Mouse (Mus musculus): ENCODE results near the gene Ost4. TPM values are rescaled to one million over a fixed set of nuclear protein-coding genes. Genes with fewer than 3 reads are reported as not detected.

Ost4 gene
- 100 to 1,000 TPM; 170 TPM for total RNA-seq (2021)

GRCm38 (mm10) chr5:30907413-30908059, at the start of gene Ost4:
TSS of gene Ost4 (minus strand) at chr5:30907788.
- peak; percentile 98 for DNase-seq

DNA sequence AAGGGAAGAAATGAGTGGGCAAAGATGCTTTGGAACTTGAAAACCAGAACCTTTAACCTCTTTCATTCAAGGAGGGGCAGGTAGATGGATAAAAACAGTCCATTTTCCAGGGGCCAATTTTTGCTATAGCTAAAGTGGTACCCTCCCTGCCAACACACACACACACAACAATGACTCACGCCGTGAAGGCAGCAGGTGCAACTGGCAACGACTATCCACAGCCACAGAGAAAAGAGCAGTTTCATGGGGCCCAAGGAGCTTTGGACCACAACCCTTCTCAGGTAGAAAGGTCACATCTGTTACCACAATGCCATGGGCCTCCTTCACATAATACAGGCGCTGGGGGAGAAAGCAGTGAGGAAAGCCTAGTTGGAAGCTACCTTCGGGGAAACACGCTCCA, 48.2 kb upstream of the Ost4 start:
- no peak for DNase-seq

DNA sequence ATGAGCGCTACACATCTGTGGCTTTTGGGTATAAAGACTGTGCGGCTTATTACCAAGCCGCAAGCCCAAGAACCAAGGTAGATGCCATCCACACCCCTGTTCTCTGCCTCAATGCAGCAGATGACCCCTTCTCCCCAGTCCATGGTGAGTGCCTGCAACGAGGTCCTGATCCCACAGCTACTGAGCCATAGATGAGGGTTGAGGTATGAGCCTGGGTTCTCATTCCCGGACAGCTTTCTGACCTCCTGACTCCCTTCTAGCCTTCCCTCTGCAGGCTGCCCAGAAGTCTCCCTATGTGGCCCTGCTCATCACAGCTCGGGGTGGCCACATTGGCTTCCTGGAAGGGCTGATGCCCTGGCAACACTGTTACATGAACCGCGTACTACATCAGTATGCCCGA, 47.0 kb upstream of the Ost4 start:
- no peak for DNase-seq

- no peak for DNase-seq
Measured at GRCm38 (mm10) chr5:30954065-30954464, 46.5 kb upstream of the Ost4 start.

DNA sequence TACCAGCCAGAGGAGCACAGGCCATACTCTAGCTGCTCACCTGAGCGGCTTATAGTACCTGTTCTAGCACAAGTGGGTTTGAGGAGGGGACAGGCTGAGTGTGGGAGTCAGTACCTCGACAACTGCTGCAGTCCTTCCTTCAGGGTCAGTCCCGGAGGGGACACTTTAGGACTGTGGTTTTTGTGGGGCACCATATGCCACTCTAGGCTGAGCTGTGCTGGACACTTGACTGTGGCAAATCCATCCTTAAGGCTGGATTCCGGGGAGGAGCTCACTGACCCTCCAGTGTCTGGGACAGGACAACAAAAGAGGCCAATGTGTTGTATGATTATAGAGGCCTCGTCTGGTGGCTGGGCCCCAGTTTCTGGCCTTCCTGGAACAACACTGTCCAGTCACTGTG, 45.0 kb upstream of the Ost4 start:
- no peak for DNase-seq

GRCm38 (mm10) chr5:30951706-30952105, 44.1 kb upstream of the Ost4 start:
- DNase-seq, result no peak

DNA sequence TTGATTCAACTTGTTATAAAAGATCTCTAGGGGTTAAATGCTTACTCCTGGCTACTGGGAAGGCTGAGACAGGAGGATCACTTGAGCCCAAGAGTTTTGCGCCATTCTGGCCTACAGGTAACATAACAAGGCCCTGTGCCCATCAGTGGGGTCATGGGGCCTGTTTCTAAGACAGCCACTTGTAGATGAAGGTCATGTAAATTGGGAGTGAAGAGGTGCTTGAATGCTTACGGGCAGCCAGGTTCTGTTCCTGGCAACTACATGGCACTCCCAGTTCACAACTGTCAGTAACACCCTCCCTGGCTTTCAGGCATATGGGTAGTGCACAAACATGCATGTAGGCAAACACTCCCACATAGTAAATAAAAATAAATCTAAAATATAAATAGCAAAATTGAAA, 43.3 kb upstream of the Ost4 start:
- no peak for DNase-seq

DNA sequence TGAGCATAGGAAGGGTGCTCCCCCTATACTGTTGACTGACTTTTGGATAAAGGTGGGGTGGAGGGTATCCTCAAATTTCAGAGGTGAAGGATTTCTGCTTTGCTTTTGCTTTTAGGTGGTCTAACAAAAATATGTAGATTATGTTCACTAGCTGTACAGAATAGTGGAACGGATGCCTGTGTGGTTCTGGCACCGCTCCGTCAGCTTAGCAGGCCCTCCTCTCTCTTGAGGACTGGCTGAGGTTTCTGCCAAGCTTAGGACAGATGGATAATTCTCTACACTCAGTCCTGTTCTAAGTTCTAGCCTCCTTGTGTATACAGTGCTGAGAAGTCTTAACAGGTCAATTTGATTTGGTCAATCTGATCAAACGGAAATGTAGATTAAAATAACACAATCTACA, 42.9 kb upstream of the Ost4 start:
- no peak for DNase-seq

GRCm38 (mm10) chr5:30949654-30950326, 42.2 kb upstream of the Ost4 start:
- peak; percentile 95 for DNase-seq

DNA sequence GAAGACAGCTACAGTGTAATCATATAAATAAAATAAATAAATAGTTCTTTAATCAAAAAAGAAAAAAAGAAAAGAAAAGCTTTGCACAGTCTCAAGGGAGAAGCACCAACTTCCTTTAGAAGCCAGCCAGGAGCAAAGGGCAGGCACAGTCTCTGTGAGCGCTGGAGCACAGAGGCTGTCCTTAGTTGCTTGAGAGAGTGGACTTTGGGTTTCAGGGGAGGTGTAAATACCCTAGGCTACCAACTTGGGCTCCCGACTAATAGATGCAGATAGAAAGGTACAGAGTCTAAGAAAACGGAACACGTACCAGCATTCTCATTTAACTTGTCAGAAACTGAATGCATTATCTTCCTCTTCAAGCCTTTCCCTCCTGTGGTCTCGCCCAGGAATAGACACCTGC, 41.0 kb upstream of the Ost4 start:
- DNase-seq, result no peak

GRCm38 (mm10) chr5:30944956-30945781, 37.6 kb upstream of the Ost4 start, which contains the start of gene Cgref1:
TSS of gene Cgref1 (minus strand) at chr5:30945591.
- DNase-seq, result peak; percentile 73

DNA sequence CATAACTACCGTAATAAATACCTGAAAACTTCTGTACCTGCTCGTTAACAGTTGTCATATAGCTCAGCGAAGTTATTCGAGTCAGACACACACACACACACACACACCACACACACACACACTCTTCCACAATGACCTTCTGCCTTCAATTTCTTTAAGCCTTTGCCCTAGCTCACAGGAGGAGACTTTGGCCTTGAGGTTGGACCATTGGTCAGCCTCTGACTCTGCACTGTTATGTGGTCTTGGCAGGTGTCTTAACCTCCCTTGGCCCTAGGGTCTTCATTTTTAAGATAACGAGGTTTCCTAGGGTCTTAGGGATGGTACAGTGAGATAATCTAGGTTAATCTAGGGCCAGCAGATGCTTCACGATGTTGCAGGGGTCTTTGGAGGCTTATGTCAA, 36.8 kb upstream of the Ost4 start:
- no peak for DNase-seq

GRCm38 (mm10) chr5:30943004-30943403, 35.4 kb upstream of the Ost4 start:
- no peak for DNase-seq

DNA sequence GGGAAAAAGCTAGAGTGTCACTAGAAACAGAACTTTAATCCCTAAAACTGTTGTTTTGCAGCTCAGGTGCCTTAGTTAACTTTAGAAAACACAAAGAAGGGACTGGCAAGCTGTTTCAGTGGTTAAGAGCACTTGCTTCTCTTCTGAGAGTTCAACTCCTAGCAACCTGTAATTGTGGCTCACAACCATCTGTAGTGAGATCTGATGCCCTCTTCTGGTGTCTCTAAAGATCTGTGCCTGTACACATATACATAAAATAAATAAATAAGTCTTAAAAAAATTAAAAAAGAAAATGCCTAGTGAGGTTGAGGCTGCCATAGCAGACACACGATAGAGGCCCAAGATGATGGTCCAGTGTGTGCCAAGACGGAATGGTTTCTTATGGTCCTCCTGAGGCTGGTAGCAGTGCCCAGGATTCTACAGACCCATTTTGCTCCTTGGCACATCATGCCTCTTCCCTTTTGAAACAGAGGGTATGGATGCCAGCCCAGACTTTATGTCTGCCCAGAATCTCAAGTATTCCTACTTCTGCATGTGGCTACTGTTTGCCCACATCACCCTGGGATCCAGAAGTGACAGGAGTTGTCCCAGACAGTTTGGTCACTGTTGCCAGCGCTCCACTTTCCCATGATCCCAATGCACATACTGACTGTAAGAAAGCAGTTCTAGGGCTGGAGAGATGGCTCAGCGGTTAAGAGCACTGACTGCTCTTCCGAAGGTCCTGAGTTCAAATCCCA, 27.3 kb upstream of the Ost4 start:
- no peak for DNase-seq

GRCm38 (mm10) chr5:30933705-30934104, 26.1 kb upstream of the Ost4 start:
- no peak for DNase-seq

DNA sequence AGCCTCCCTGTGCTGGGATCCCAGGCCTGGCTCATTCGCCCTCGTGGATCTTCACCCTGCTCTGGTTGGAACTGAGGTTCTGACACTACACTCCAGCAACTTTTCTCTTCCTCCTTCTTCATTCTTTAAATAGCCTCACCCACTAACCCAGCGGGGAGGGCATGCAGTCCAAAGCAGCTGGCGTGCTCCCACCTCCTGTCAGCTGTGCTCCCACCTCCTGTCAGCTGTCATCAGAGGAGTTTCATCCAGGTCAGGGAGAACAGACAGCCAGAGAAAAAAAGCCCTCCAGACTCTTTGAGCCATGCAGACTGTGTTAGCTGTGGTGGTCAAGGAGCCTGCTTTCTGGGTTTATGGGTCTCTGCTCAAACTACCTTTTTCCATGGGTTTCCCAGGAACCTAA, 23.8 kb upstream of the Ost4 start:
- no peak for DNase-seq

GRCm38 (mm10) chr5:30930846-30931245, 23.3 kb upstream of the Ost4 start:
- no peak for DNase-seq

DNA sequence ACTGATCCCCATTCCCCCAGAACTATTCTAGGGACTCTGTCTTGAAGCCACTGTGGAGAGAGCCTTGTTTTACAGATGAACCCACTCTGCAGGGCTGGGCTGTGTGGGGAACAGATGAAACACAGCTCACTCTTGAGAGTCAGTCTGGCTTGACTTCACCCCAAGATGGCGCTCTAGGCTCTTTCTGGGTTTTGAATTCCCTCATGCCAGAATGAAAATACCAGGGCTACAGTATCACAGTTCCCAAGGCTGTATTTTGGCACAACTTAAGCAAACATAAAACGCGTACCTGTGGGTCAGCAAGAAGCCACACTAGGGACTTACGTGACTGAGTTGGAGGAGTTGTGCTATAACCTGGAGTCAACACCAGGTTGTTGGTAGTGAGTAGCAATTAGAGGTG, 22.5 kb upstream of the Ost4 start:
- peak; percentile 89 for DNase-seq

DNA sequence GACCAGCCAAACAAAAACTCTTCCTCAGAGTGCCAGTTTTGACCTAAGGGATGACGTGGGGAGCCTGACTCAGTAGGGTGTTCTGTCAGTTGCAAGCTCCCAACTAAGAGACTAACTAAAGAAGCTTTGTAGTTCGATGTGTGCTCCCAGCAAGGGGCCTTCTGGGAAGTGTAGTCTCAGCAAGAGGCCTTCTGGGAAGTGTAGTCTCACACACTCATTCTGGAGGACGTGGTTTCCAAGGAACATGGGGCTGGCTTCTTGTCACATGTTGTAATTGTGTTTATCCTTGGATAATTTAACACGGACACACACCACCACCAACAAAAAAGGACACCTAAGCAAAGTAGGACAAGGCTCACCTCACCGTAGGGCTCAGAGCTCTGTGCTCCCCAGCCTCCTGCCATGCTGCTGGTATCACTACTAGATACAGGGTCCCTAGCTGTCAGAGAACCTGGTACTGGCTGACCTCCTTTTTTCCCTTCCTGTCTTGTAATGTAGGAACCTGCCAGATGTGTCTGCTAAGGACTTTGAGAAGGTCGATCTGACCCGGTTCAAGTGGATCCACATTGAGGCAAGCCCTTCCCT, 20.4 kb upstream of the Ost4 start:
- peak; percentile 27 for DNase-seq

DNA sequence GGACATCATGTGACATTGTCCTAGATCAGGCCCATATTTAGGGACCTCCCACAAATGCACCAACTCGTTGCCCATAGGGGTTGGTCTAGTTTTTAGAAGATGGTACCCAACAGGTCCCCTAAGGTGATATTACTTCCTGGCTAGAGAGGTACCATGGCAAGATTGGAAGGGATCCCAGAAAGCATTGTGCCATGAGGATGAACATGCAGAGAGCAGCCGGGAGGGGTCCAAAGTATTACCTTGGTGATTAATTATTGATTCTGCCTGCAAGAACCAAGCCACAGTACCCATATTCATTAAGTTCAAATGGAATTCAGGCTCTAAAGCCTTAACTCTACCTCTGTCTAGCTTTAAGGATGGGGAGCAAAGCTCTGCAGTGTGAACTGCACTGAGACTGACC, 18.5 kb upstream of the Ost4 start:
- no peak for DNase-seq

DNA sequence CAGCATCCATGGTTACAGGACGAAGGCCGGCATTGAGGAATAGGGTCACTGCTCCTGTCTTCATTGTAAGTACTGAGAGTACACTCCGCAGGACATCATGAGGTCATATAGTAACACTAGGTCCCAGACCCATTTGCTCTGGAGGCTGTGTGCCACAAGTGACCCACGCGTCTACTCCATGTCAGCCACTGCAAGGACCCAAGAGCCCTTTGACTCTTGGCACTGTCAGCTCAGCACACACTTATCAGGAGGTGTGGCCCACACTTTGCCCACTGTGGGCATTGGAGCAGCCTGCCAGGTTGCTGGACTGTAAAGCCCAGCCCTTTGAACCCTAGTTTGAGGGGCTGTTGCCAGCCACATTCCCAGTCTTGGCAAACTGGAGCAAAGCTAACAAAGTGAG, 17.6 kb upstream of the Ost4 start:
- DNase-seq, result no peak

DNA sequence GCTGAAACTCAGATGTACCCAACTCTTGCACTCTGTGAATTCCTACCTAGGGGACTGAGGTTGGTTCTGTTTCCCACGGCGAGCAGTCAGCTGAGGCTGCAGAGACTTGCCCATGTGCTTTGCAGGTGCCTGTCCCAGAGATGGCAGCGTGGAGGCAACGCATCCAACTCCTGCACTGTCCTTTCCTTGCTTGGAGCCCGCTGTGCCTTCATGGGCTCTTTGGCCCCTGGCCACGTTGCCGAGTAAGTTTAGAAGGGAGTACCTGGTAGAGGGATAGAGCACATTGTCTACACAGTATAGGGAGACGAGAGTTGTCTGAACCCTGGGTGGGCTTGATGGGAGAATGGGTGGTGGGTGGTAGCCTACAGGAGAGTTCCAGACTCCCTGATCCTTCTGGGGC, 17.0 kb upstream of the Ost4 start:
- no peak for DNase-seq

DNA sequence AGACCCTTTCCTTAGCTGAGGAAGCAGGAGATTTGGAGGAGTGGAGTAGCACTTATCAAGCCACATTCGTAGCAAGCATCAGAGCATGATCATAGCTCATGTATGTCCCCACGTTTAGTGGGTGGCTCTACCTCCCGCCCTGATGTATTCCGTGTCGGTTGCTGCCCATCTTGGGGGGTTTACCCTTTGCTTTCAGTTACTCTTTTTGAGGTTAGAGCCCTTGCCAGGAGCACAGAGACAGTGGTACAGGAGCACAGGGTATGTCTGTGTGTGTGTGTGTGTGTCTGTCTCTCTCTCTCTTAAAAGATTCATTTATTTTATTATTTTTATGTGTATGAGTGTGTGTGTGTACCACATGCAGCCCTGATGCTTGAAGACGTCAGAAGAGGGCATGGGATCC, 15.5 kb upstream of the Ost4 start:
- no peak for DNase-seq
